Mouse (Mus musculus): ENCODE measurements at regions not wholly inside any gene's neighbourhood (a gene's known extent, or its start where the extent isn't known, plus 50 kb on each side); places are given as distances from the start of the nearest gene placed in this dataset.
"Not testable (repeated sequence)": the region's sequence is repeated elsewhere in the genome, so short reads cannot be mapped to it uniquely, and the experiment has no call there.

DNA sequence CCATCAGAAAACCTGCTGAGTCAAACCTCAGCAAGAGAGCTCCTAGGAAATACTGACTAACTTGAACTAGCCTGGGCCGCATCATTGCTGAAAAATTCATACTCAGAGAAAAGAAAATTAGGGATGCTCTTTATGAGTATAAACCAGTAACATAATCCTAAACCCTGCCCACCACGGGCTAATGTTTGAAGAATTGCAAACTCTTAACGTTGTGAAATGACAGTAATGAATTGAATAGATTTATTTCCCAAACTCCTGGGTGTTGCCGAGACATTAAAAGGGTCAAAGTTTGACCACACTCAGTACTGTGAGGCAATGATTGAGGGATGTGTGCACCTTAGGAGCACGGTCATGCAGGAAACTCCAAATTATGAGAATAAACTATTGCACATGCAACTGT, 125.3 kb downstream of the Gipc2 start:
- DNase-seq (ENCODE audit: low spot score in 2 of 2): no peak

DNA sequence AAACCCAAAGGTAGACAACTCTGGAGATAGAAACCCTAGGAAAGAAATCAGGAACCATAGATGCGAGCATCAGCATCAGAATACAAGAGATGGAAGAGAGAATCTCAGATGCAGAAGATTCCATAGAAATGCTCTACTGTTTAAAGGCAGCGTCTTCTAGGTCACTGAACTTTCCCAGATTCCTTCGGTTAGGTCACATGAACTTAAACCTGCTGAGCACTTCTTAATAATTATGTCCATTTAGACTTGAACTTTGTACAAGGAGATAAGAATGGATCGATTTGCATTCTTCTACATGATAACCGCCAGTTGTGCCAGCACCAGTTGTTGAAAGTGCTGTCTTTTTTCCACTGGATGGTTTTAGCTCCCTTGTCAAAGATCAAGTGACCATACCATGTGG, 129.2 kb downstream of the Gipc2 start:
- not testable (repeated sequence) for DNase-seq (ENCODE audit: low spot score in 2 of 2)

DNA sequence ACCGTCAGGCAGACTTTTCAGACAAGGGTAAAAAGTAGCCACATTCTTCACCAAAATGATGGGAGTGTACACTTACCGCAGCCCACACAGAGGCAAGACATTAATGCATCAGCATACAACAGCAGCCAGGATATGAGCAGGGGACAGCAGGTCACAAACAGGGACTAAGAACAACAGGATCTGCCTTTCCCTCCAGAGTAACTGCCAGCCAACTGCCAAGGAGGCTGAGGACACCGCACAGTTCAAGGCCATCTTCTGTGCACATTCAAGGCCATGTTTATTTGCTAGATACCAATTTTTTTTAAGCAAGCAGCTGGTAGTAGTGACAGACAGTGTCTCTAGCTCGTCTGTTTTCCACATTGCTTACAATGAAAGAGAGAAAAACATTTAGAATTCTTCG, 130.6 kb downstream of the Gipc2 start:
- DNase-seq (ENCODE audit: low spot score in 2 of 2): no peak

DNA sequence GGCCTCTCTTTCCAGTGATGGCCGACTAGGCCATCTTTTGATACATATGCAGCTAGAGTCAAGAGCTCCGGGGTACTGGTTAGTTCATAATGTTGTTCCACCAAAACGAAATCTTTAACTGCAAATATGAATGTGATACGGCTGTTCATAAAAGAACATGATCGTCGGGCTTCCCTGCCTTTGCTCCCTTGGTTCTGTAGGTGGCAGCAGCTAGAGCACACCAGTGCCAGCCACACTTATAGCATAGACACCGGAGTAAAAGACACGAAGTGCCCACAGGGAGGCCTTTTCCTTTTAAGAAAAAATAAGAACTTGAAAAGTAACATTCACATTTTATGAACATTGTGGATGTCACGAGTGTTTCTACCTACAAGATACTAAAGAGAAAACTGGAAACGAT, 131.3 kb downstream of the Gipc2 start:
- no peak for DNase-seq (ENCODE audit: low spot score in 2 of 2)

DNA sequence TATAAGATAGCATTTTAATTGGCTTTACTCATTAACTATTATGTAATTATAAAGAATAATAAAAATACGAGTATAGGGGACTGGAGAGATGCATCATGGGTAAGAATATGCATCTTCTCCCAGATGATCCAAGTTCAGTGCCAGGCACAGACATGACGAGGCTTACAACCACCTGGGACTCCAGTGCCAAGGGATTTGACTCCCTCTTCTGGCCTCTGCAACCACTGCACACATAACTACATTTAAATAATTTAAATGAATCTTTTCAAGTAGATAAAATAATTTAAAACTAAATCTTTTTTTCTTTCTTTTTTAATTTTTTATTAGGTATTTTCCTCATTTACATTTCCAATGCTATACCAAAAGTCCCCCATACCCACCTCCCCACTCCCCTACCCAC, 131.8 kb downstream of the Gipc2 start:
- no peak for DNase-seq (ENCODE audit: low spot score in 2 of 2)

DNA sequence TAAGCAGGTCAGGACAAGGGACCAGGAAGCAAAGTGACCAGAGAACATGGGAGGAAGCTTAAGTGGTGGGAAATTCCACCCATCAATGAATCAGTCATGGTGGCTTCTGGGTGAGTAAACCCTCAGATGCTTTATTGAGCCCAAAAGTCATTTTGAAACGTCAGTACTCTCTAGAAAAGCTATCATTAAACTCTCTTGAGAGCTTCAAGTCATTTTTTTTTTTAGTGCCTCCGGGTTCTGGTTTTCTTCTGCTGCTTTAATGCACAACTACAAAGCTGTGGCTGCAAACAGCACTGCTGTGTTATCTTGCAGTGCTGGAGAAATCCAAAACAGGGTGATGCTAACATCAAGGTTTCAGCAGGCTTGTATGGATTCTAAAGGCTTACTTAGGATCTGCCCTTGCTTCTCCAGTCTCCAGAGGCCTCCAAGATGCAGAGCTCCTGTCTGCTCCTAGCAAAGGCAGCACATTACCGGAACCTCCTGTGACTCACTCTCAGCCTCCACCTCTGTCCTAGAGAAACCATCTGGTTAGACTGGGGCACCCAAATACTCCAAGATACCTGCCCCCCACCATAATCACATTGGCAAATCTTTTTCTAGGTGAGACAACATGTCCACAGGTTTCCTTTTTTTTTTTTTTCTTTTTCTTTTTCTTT, 133.2 kb downstream of the Gipc2 start:
- no peak for DNase-seq (ENCODE audit: low spot score in 2 of 2)

DNA sequence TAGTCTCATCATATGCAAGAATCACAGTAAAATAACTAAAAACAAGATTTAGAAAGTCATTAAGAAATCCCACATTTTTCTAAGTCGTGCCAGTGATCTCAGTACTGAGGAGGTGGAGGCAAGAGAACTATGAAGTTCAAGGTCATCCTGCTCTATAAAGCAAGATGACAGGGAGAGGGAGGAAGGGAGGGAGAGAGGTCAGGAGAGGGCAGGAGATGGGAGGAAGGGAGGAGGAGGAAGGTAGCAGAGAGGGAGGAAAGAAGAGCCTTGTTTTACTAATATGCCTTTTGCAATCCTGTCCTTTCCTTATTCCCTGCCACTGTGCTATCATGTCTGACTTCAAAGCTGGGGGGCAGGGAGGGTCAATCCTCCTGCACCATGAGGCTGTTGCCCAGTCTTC, 137.3 kb downstream of the Gipc2 start:
- no peak for DNase-seq (ENCODE audit: low spot score in 2 of 2)

DNA sequence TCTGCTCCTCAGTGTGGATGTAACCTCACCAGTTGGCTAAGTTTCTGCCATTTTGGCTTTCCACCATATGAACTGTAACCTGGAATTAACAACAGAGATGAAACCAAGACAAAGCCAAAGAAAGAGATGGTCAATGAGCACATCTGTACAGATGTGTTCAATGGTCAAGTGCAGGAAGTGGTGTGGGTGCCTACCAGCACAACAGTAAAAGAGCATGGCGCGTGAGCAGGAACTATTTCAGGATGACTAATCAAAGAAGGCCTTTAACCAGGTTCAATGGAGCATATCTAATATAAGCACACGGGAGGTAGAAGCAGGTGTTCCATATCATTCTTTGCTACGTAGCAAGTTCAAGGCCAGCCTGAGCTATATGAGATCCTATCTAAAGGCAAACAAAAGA, 140.0 kb downstream of the Gipc2 start:
- DNase-seq (ENCODE audit: low spot score in 2 of 2): no peak

DNA sequence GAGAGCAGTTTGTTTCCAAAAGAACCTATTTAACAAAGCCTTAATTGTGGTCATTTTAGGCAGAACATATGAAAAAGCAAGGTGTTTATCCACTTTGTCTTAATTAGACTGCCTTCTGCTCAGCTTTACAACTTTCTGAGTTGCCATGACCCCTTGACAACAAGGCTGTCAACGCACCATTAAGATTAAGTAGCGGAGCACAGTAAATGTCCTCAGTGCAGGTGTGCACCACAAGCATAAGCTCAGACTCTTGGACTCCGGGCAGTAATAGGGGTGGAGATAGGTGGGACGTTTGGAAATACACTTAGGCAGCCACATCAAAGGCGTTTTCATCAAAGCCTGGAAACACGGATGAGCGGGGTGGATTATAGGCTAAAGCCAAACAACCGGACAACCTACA, 140.9 kb downstream of the Gipc2 start:
- DNase-seq (ENCODE audit: low spot score in 2 of 2): no peak

DNA sequence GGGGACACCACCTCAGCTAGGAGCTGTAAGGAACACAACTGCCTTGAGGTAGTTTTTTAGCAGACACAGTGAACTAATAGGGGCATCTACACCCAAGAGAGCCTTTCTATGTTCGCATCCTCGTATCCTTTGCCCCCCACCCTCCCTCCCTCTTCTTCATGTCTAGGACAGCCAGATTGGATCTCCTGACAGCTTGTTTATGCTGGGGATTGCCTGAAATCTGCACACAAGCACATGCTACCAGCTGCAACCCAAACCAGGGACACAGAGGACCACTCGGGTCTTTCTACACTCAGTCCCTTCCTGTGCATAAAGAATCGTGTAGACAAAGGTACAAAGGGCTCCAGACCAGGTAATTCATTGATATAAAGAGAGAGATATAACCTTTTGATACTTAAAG, 159.3 kb downstream of the Gipc2 start:
- no peak for DNase-seq (ENCODE audit: low spot score in 2 of 2)

DNA sequence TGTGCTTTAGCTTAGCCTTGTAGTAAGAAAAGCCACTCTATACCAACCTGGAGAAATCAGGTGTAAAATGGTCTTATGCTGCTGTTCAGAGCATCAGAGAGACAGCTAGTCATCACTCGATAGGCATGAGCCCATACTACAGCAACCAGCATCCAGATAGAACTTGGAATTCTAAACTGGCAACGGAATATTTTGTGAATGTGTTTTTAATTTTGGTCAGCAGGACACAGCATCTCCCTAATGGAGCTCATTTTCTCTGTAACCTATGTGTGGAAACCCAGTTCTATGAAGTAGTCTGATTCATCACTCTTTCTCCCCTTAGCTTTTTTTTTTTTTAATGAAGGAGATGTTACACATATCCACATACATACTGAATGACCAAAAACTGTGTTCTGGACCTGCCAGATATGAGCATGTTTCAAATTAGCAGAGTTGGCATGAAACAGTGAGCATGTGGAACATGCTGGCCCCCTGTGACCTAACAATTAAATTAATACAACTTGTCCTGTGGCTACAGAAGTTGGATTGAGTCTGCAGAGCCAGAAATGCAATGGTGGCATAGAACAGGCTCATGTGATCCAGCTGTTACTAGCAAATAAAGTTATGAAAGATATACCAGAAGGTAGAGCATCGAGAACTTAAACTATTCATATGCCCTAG, 160.5 kb downstream of the Gipc2 start:
- no peak for DNase-seq (ENCODE audit: low spot score in 2 of 2)

DNA sequence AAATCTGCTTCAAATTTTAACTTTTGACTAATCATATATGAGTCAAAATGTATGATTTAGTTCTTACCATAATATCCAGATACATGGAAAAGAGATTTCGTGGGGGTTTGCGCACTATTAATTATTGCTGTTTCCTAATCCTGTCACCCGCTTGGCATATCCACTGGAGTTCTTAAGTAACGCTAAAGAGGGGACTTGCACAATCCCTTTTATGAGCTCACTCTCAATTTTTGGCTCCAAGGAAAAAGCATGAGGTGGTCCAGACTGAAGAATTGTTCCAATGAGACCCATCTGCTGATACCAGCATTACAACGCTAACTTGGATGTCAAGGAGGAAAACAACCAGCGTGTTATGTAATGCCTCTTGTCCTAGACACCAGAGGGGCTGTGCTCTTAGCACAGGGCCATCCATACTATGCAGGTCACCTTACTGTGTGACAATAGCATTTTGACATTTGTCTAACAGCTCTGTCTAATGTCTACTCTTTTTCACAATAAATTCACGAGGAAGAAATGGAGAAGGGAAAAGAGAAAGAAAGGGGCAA, 161.5 kb downstream of the Gipc2 start:
- DNase-seq (ENCODE audit: low spot score in 2 of 2): no peak

DNA sequence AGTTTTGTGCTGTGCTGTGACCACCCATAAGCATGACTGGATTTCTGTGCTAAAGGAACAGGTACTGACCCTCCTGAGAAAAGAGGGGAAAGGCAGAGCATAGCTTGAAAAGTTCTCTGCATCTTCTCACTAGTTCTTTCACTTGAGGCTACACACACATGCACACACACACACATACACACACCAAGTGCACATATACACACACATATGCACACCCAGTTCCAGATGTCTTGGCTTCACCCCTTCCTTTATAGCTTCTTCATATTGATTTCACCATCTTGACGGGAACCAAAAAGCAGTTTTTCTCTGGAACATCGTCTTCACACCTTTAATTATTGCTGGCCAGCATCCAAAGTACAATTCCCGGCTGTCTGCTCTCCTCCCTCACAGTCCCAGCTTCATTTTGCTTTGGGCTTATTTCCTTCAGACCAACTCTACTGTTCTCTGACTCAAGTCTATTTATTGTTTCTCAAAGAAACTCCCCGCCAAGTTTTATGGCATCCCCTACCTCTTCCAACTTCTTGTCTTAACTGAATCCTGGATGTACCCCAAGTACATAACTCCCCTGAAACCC, 160.2 kb upstream of the Ptgfr start:
- no peak for DNase-seq (ENCODE audit: low spot score in 2 of 2)

DNA sequence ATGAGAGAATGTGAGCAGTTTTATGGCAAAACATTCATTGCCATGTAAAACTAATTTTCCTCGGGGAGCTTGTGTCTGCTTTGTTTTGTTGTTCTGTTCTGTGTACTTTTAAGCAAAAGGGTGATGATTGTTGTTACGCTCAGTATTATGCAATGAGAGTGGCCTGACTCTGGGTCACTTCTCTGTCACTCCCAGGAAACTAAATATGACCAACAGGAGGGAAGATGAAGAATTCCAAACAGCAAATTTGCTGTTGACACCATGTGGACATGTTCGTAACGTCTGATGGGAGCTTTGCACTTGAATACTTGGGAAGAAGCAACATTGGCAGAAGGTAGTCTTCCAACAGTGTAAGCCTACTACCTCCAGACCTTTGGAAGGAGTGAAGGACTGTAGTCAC, 159.7 kb upstream of the Ptgfr start:
- DNase-seq (ENCODE audit: low spot score in 2 of 2): no peak

DNA sequence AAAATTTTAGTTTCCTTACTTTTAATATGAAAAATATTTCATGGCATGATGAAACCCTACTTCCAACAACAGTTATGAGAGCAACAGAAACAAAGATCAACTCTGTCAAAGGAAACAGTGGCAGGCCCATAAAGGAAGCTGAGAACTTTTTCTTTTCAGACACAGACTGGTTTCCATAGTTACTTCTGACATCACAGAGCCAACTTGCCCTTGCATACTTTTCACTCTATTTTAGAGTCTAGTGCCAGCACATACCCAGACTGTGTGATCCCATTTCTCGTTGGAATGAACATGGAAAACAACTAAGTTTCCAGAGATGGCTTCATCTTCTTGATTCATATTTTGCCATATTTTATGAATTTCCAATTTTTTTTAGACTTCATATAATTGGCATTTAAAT, 150.8 kb upstream of the Ptgfr start:
- DNase-seq (ENCODE audit: low spot score in 2 of 2): no peak

DNA sequence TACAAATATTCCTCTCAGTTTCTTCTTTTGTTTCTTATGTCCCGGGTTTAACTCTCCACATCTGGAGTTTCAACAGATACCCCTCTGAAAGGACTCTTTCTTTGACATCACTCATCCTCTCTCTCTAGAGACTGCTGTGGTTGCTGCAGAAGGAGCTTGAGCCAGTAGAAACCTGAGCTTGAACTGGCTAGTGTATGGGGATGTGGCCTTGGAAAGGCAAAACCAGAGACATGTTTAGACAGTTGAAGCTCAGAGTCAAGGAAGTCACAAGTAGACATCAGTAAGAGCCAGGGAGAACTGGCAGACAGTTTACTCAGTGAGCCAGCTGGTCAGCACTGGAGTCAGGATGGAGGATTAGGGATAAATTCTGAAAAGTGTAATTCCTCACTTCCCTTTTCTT, 140.7 kb upstream of the Ptgfr start:
- DNase-seq (ENCODE audit: low spot score in 2 of 2): no peak

DNA sequence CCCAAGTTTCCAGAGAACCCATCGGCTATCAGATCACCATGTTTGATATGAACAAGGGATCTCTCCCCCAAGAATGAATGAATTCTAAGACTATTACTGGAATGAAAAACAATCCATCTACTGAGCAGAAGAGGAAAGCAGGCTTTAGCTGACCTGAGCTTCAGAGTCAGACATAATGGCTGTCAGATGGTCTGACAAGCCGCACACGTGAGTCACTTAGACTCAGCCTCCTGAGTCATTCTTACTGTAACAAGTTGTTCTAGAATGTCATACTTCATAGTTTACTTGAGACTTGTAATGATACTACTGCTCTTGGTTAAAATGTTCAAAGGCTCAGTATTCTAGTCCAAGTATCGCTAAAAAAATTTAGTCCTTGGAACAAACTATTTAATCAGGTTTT, 140.2 kb upstream of the Ptgfr start:
- DNase-seq (ENCODE audit: low spot score in 2 of 2): no peak

DNA sequence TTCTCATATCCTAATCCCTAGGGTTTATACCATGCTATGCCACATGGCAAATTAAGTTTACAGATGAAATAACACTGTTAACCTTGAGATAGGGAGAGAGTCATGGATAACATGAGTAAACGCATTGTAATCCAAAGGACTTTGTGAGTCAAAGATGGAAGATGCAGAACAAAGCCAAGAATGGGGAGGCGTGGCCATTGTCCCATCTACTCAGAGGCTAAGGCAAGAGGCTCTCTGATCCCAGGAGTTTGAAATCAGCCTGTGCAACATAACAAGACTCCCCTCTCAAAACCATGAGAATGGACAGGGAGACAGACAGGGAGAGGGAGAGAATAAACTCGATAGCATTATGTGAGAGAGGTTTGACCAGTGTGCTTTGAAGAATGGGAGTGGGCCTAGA, 112.4 kb upstream of the Ptgfr start:
- no peak for DNase-seq (ENCODE audit: low spot score in 2 of 2)

DNA sequence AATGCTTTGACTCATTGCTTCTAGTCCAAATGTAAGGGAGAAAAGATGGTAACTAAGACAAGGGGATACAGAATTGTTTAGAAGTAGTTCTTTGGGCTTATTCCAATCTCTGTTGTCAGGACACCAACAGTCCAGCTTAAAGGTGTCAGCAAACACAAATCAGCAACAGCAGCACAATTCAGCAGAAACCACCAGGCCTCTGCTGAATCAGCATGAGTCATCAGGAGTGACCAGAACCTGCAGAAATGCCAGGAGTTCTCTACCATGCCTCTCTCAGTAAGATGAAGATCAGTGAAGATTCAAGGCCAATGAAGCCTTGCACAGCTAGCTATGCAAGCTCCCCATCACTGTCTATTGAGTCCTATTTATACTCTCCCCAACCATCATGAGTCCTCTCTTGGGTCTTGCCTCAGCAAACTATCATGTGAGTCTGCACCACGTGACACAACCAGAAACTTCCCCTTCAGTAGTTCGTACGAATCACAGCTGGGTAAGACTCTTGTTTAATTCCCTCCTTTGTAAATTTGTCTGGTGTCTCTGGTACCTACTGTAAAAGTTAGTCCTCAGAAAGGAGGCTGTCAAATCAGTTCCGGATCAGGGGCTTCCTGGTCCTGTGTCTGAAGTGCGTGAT, 110.7 kb upstream of the Ptgfr start:
- DNase-seq (ENCODE audit: low spot score in 2 of 2): no peak

DNA sequence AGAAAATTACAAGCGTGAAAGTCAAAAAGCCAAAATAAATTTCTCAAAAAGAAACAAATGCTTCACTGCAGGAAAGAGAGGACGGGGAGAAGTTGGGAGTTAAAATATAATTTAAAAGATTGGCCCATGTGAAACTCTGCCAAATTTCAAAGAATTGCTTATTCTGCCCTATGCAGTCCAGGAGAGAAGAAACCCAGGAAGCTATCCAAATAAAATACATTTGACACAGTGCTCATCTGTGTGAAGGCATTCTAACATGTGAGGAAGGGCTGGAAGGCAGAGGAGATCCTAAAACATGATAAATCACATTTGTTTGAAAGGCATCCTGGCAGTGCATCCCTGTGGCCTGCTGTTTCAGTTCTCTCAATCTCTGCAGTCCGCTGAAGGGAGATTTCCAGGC, 108.5 kb upstream of the Ptgfr start:
- DNase-seq (ENCODE audit: low spot score in 2 of 2): no peak

DNA sequence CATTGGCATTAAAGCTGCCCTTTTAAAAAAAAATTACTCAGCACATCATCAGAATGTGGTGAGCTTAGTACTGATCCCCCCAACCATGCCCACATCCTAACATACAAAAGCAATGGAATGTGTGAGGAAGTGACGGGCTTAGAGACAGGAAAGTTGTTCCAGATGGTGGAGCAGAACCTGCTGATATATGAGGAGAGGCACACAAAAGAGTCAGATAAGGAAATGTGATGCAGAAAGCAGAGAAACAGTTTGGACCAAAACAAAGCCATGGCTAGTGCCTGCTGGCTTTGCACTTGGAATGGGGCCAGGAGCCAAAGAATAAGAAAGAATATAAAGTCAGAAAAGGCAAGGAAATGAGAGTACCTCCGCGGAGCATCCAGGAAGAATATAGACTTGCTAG, 106.1 kb upstream of the Ptgfr start:
- DNase-seq (ENCODE audit: low spot score in 2 of 2): no peak

DNA sequence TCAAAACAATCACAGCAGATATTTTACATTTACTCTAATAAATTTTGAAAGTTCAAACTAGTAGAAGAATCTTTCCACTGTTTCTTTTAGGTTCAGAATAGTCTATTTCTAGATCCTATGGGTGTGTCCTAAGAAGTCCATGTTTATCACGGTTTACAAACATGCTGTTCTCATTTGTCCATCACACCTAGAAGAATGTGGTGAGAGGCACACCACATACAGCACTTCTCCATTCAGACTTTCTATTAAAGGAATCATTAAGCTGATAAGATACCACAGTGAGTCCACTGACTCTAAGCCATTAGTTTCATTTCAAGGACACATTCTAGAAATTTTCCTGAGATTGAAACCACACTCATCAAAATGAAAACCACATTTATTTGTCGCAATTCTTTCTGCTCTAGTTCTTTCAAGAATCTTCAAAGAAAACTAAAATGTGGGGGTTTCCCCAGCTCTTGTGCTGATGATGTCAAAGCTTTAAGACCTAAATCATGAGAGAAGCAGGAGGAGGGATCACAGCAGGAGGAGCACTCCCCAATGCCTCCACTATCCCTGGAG, 101.1 kb upstream of the Ptgfr start:
- DNase-seq (ENCODE audit: low spot score in 2 of 2): no peak

DNA sequence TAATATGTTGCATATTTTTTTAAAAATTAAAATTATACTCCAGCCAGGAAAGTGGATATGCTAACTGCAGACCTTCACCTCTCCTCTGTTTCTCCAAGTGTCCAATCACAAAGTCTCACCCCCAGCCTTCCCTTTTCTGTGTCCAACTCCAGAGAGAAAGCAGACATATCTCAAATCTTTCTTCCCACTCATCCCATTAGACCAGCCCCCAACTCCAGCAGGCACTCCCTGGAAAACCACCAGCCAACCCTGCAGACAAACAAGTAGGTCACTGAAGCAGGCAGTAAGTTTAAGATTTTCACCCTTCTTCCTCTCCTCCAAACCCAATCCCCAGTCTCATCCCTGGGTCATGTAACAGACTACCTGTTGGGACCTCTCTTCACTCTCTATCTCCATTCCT, 94.2 kb upstream of the Ptgfr start:
- no peak for DNase-seq (ENCODE audit: low spot score in 2 of 2)
